Mouse (Mus musculus) urinary bladder, postnatal 36 days (tissue): ENCODE data around the gene Gm20835.
"Not testable (repeated sequence)": the region's sequence is repeated elsewhere in the genome, so short reads cannot be mapped to it uniquely, and the experiment has no call there.

ENCODE experiments used
- DNase-seq, 2 experiments: peaks; one replicate each; pipeline ENCODE4 v3.0.0; 2022; ENCODE audit warnings: low spot score in 2 of 2, mixed read lengths in 1 of 2

The Gm20835 gene

DNA sequence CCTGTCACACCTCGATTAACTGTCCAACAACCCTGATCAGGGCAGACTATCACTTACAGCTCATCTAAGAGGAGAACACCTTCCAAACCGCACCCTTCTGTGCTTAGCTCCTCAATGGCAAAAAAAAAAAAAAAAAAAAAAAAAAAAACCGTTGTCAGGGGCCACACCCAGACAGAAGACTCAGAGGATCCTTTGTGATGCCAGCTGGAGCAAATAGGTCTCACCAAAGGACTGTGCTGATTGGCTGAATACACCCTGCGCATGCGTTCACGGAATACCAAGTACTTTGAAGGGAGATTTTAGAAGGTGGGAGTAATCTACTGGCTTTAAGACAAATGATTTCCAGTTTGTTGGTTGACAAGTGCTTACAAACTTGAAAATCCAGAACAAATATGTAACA lies at the start of gene Gm20835:
Gm20835 (minus strand) TSS at position 101 of the 400 bp plus-strand sequence.
- not testable (repeated sequence) for DNase-seq
